Mouse (Mus musculus): ENCODE data around the gene Cntnap1.
"Not testable (repeated sequence)": the region's sequence is repeated elsewhere in the genome, so short reads cannot be mapped to it uniquely, and the experiment has no call there.

The Cntnap1 gene

GRCm38 (mm10) chr11:101170354-101170810 lies at the start of gene Cntnap1:
Gene Cntnap1, plus strand, starts transcription at chr11:101170523.
- DNase-seq (ENCODE audit: low read depth, low spot score) = peak; percentile 67

GRCm38 (mm10) chr11:101120545-101121188 lies 49.7 kb upstream of the Cntnap1 start:
- no peak for DNase-seq (ENCODE audit: low read depth, low spot score)

DNA sequence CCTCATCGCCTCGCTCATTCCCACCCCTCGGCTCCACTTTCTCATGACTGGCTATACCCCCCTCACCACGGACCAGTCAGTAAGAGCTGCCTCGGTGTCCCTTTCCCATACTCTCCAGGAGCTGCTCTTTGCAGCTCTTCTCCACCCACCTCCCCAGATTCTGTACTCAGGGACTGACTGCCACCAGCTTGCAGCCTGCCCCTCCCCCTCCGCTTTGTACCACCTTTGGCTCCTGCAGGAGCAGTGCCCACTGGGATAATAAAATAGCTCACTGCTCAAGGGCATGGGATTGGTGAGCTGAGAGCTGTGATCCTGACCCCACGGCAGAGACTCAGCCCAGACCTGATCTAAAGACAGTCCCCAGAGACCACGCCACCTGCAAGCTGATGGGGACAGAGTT lies 45.8 kb upstream of the Cntnap1 start:
- not testable (repeated sequence) for DNase-seq (ENCODE audit: low read depth, low spot score)

GRCm38 (mm10) chr11:101125008-101125407 lies 45.3 kb upstream of the Cntnap1 start:
- not testable (repeated sequence) for DNase-seq (ENCODE audit: low read depth, low spot score)

GRCm38 (mm10) chr11:101127075-101127474 lies 43.2 kb upstream of the Cntnap1 start:
- DNase-seq (ENCODE audit: low read depth, low spot score) = peak; percentile 80

- no peak for DNase-seq (ENCODE audit: low read depth, low spot score)
These were observed 41.2 kb upstream of the Cntnap1 start for GRCm38 (mm10) chr11:101128996-101129577.

GRCm38 (mm10) chr11:101130056-101130756 lies 40.1 kb upstream of the Cntnap1 start:
- no peak for DNase-seq (ENCODE audit: low read depth, low spot score)

- no peak for DNase-seq (ENCODE audit: low read depth, low spot score)
These were observed 39.1 kb upstream of the Cntnap1 start for GRCm38 (mm10) chr11:101131187-101131586.

DNA sequence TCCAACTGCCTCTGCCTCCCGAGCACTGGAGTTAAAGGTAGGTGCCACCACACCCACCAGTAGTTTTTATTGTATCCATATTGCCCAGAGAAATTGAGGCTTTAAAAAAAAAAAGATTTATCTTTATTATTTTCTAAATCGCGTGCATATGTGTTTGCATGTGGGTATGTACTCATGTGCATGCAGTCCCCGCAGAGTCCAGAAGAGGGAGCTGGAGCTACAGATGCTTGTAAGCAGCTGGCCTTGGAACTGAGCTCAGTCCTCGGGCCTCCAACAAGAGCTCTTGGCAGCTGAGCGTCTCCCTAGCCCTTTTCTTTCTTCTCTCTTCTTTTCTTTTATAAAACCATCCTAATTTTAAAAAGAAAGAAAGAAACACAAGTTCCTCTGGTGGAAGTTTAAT lies 38.6 kb upstream of the Cntnap1 start:
- peak; percentile 91 for DNase-seq (ENCODE audit: low read depth, low spot score)

GRCm38 (mm10) chr11:101133037-101133436 lies 37.3 kb upstream of the Cntnap1 start:
- no peak for DNase-seq (ENCODE audit: low read depth, low spot score)

GRCm38 (mm10) chr11:101134217-101134865 lies 36.0 kb upstream of the Cntnap1 start:
- no peak for DNase-seq (ENCODE audit: low read depth, low spot score)

DNA sequence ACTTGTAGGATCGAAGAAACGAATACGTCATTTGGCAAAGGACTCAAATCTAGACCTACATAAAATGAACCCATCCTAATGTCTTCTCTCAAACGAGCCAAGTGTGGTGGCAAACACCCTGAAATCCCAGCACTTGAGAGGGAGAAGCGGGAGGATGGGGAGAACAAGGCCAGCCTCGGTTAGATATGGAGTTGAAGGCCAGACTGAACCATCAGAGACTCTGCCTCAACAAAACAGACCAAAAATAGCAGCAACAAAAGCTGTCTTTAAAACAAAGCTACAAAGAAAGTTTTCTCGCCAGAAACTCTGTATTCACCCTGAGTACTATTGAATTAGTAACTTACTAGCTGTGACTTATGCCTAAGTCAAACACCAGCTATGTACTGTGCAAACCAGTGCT lies 33.3 kb upstream of the Cntnap1 start:
- DNase-seq (ENCODE audit: low read depth, low spot score) = no peak

GRCm38 (mm10) chr11:101138536-101139181 lies 31.7 kb upstream of the Cntnap1 start:
- DNase-seq (ENCODE audit: low read depth, low spot score) = peak; percentile 85

GRCm38 (mm10) chr11:101140164-101140819 lies 30.0 kb upstream of the Cntnap1 start:
- DNase-seq (ENCODE audit: low read depth, low spot score) = no peak

DNA sequence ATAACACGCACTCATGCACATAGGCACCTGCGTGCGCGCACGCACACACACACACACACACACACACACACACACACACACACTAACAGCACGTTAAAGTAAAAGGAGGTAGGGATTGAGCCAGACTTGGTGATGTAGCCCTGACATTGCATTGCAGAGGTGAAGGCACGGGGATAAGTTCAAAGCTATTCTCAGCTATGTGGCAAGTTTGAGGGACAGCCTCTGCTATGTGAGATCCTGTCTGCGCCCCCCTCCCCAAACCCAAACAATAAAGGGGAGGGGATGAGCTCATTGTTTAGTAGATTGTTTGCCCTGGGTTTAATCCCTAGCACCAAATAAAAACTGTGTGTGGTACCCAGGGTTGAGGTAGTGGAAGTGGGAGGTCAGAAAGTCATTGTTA lies 29.2 kb upstream of the Cntnap1 start:
- DNase-seq (ENCODE audit: low read depth, low spot score) = no peak

GRCm38 (mm10) chr11:101142215-101142967 lies 27.9 kb upstream of the Cntnap1 start:
- no peak for DNase-seq (ENCODE audit: low read depth, low spot score)

GRCm38 (mm10) chr11:101143338-101144225 lies 26.7 kb upstream of the Cntnap1 start:
- DNase-seq (ENCODE audit: low read depth, low spot score) = peak; percentile 82

DNA sequence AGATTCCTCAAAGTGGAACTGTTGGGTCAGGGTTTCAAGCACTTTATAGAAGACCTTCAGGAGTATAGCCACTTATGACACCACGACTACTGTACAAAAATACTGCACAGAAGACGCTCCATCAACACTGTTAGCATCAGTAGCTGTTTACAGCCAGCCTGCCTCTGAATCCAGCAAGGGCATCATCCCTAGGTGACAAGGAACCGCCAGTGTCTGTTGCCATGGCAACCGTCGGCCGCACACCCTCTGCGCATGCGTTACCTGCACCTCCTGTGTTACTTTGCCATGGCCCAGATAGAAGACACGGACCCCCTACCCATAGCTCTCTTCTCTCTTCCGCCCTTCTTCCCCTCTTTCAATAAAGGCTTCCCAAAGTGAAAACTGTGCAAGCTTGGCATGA lies 23.9 kb upstream of the Cntnap1 start:
- DNase-seq (ENCODE audit: low read depth, low spot score) = peak; percentile 74

DNA sequence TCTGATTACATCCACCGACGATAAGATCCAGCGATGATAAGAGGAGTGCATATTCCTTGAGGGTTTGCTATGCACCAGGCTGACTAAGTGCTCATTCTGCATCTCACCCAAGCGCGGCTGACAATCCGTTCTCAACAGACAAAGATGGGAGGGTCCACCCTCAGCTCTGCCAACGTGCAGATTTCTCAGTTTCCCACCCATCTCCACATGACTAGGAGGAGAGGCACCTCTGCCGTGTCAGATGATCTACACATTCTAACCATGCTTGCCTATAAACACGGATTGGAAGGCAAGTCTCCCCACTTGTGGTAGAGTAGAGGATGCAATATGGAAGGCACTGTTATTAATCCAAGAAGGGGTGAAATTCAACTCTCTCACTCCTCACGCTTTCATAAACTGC lies 21.6 kb upstream of the Cntnap1 start:
- peak; percentile 39 for DNase-seq (ENCODE audit: low read depth, low spot score)
